Mouse (Mus musculus): ENCODE results near the gene Krt90.
"Not testable (repeated sequence)": the region's sequence is repeated elsewhere in the genome, so short reads cannot be mapped to it uniquely, and the experiment has no call there.

Gene Krt90

GRCm38 (mm10) chr15:101517161-101517560 is 45.6 kb downstream of the Krt90 start, which contains the start of gene Gm49425:
Gene Gm49425, minus strand, starts transcription at chr15:101517261.
- DNase-seq (ENCODE audit: low spot score in 2 of 2): not testable (repeated sequence)

GRCm38 (mm10) chr15:101508247-101508646 is 54.5 kb downstream of the Krt90 start:
- no peak for DNase-seq (ENCODE audit: low spot score in 2 of 2)

GRCm38 (mm10) chr15:101506896-101507758 is 55.6 kb downstream of the Krt90 start:
- no peak for DNase-seq (ENCODE audit: low spot score in 2 of 2)
